Mouse (Mus musculus) layer of hippocampus, postnatal 25 days (tissue): Measurements from ENCODE around the gene Kcna7. TPM values are rescaled to one million over a fixed set of nuclear protein-coding genes. Genes with fewer than 3 reads are reported as not detected.

Experiments used
- DNase-seq, 2 experiments: peaks; one replicate each; pipeline ENCODE4 v3.0.0; 2022; ENCODE audit warnings: mixed read lengths in 2 of 2, low spot score in 1 of 2; ENCODE audit errors: extremely low spot score in 1 of 2
- microRNA-seq, 2 experiments: library from miRNA; unstranded; fragments of <30 nt; microRNA quantifications; one replicate each; pipeline ENCODE4 v1.2.0; 2021
- total RNA-seq, 2 experiments: library from RNA; stranded (reverse); gene quantifications; 2 replicates each; pipeline ENCODE4 v1.2.3; 2021

Gene Kcna7
- total RNA-seq, 2 experiments from 2014 or later: not detected

- DNase-seq: no peak
Observed at GRCm38 (mm10) chr7:45456721-45457203, 51.3 kb downstream of the Kcna7 start.

GRCm38 (mm10) chr7:45457204-45458060, 52.0 kb downstream of the Kcna7 start:
- no peak for DNase-seq

GRCm38 (mm10) chr7:45458748-45459563, 53.5 kb downstream of the Kcna7 start:
- peak; percentile 73 to 81 for DNase-seq

Small RNAs within 50 kb of the gene (microRNA-seq; reads per million reads assigned to microRNA genes)
- gene Gm22133: 0 to 0.20 reads per million in 2 experiments

Other genes with a start within 250 kb of the Kcna7 start
- 1,000 to 10,000 TPM; 1,494 to 1,551 TPM for gene Slc17a7, start 241.7 kb upstream of the Kcna7 start, total RNA-seq
- under 1 TPM in 1 of 2 experiments, not detected in 1; 0.26 TPM for gene Gfy, start 226.1 kb upstream of the Kcna7 start, total RNA-seq
- not detected for gene Pth2, start 224.7 kb upstream of the Kcna7 start, total RNA-seq
- 1 to 10 TPM; 2.4 to 2.9 TPM for gene Ccdc155, start 200.8 kb upstream of the Kcna7 start, total RNA-seq
- 1 to 10 TPM; 1.2 to 2.4 TPM for gene Dkkl1, start 193.5 kb upstream of the Kcna7 start, total RNA-seq
- gene Tead2, start 189.9 kb upstream of the Kcna7 start, total RNA-seq: 1 to 10 TPM; 4.7 to 5.5 TPM
- 1 to 10 TPM; 3.1 to 5.7 TPM for gene Cd37, start 166.5 kb upstream of the Kcna7 start, total RNA-seq
- 1 to 10 TPM; 1.6 to 2.2 TPM for gene Slc6a16, start 164.6 kb upstream of the Kcna7 start, total RNA-seq
- gene Slc6a21, start 128.1 kb upstream of the Kcna7 start, total RNA-seq: not detected
- 10 to 100 TPM; 14.1 to 18.5 TPM for gene Trpm4, start 71.9 kb upstream of the Kcna7 start, total RNA-seq
- gene Hrc, start 70.4 kb upstream of the Kcna7 start, total RNA-seq: under 1 TPM in 1 of 2 experiments, not detected in 1; 0.17 TPM
- 100 to 1,000 TPM; 129 to 134 TPM for gene Ppfia3, start 38.6 kb upstream of the Kcna7 start, total RNA-seq
- 100 to 1,000 TPM; 151 to 155 TPM for gene Lin7b, start 35.1 kb upstream of the Kcna7 start, total RNA-seq
- 100 to 1,000 TPM; 288 to 443 TPM for gene Snrnp70, start 9.9 kb upstream of the Kcna7 start, total RNA-seq
- under 1 TPM in 1 of 2 experiments, not detected in 1; 0.22 TPM for gene Ntf5, start 8.0 kb downstream of the Kcna7 start, total RNA-seq
- under 1 TPM in 1 of 2 experiments, not detected in 1; 0.57 TPM for gene Lhb, start 15.2 kb downstream of the Kcna7 start, total RNA-seq
- 10 to 100 TPM; 13.9 to 16.5 TPM for gene Gys1, start 29.2 kb downstream of the Kcna7 start, total RNA-seq
- 10 to 100 TPM; 34.3 to 40.6 TPM for gene Ruvbl2, start 32.4 kb downstream of the Kcna7 start, total RNA-seq
- 100 to 1,000 TPM; 204 to 228 TPM for gene Ftl1, start 54.2 kb downstream of the Kcna7 start, total RNA-seq
- 10 to 100 TPM; 81.6 to 82.1 TPM for gene Bax, start 61.2 kb downstream of the Kcna7 start, total RNA-seq
- gene Tulp2, start 76.2 kb downstream of the Kcna7 start, total RNA-seq: not detected
- gene Gm45808, start 81.2 kb downstream of the Kcna7 start, total RNA-seq: 1 to 10 TPM in 1 of 2 experiments, under 1 TPM in 1; 0.63 to 1.1 TPM
- 1 to 10 TPM; 3.1 to 5.7 TPM for gene Dhdh, start 83.2 kb downstream of the Kcna7 start, total RNA-seq
- gene Nucb1, start 104.8 kb downstream of the Kcna7 start, total RNA-seq: 100 to 1,000 TPM; 102 to 105 TPM
- 10 to 100 TPM; 19.6 to 21.6 TPM for gene Ppp1r15a, start 120.6 kb downstream of the Kcna7 start, total RNA-seq
- under 1 TPM; 0.47 TPM for gene Plekha4, start 120.7 kb downstream of the Kcna7 start, total RNA-seq
- gene Hsd17b14, start 149.2 kb downstream of the Kcna7 start, total RNA-seq: under 1 TPM in 1 of 2 experiments, not detected in 1; 0.54 TPM
- 10 to 100 TPM; 20.5 to 23.4 TPM for gene Bcat2, start 164.5 kb downstream of the Kcna7 start, total RNA-seq
- gene Fgf21, start 209.8 kb downstream of the Kcna7 start, total RNA-seq: not detected
- gene Fut1, start 211.6 kb downstream of the Kcna7 start, total RNA-seq: not detected
- not detected for gene Izumo1, start 216.2 kb downstream of the Kcna7 start, total RNA-seq
- gene Rasip1, start 221.8 kb downstream of the Kcna7 start, total RNA-seq: 1 to 10 TPM; 6.1 to 6.5 TPM
- gene Mamstr, start 234.3 kb downstream of the Kcna7 start, total RNA-seq: 1 to 10 TPM; 3.1 to 3.4 TPM